Mouse (Mus musculus) E14TG2a.4 (cell line): ENCODE data around the gene Thada.
"Not testable (repeated sequence)": the region's sequence is repeated elsewhere in the genome, so short reads cannot be mapped to it uniquely, and the experiment has no call there.

Experiments used
- CTCF ChIP-seq: conservative IDR thresholded peaks from 2 replicates; pipeline ENCODE4 v1.5.1; 2014; ENCODE audit warnings: low read length
- NANOG ChIP-seq: IDR thresholded peaks from 2 replicates; pipeline ENCODE4 v1.6.1; 2014; ENCODE audit warnings: borderline replicate concordance, low read length, mixed read lengths
- POU5F1 ChIP-seq: IDR thresholded peaks from 2 replicates; pipeline ENCODE4 v1.6.1; 2014; ENCODE audit warnings: low read length, borderline replicate concordance

- not testable (repeated sequence) for TF ChIP-seq CTCF, NANOG, POU5F1
Measured at GRCm38 (mm10) chr17:84218841-84219240, 247.2 kb downstream of the Thada start.
